Mouse (Mus musculus) left cerebral cortex, postnatal 36 days (tissue): ENCODE results near the gene Nhej1. TPM values are rescaled to one million over a fixed set of nuclear protein-coding genes. Genes with fewer than 3 reads are reported as not detected.

Experiments used
- DNase-seq, 2 experiments: peaks; one replicate each; pipeline ENCODE4 v3.0.0; 2021 to 2022; ENCODE audit warnings: low spot score in 2 of 2, mixed read lengths in 1 of 2
- intact Hi-C: fragments of 180-260 bp; cut with DNase I; formaldehyde crosslinking; loops from one replicate; pipeline ENCODE4 v1.15.1; 2025
- total RNA-seq, 2 experiments: library from RNA; stranded (reverse); gene quantifications; 2 replicates each; pipeline ENCODE4 v1.2.3; 2021

Gene Nhej1
- total RNA-seq, 2 experiments from 2014 or later, result 1.7 to 3.4 TPM

- intact Hi-C loops, result no loop called here
- no peak for DNase-seq
Measured at GRCm38 (mm10) chr1:75133421-75134207, 8.6 kb upstream of the Nhej1 start, which contains the start of gene Slc23a3. Gene Slc23a3, minus strand, starts transcription at chr1:75133890.

- DNase-seq, result no peak
- intact Hi-C loops, result no loop called here
Measured at GRCm38 (mm10) chr1:75128641-75129040, 3.6 kb upstream of the Nhej1 start.

DNA sequence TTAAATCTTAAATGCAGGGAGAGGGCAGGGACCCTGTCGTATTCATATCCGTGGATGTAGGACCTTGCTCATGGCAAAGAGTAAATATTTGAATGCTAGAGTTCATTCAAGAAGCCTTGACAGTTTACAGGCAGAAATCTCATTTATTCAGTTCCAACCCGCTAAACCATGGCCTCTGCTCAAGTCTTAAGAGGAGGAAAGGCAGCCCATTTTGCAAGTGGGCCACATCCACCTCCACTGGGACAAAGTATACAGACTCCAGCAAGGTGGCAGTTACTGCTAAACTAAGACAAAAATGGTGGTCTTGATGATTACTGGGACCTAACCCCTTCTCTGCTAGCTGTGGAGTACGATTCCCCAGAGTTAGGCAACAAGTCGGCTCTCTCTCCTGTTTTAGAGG, 418 bp upstream of the Nhej1 start:
- intact Hi-C loops, result no loop called here
- DNase-seq, result no peak

GRCm38 (mm10) chr1:75122211-75122610, 2.8 kb downstream of the Nhej1 start:
- DNase-seq, result no peak
- intact Hi-C loops, result no loop called here

DNA sequence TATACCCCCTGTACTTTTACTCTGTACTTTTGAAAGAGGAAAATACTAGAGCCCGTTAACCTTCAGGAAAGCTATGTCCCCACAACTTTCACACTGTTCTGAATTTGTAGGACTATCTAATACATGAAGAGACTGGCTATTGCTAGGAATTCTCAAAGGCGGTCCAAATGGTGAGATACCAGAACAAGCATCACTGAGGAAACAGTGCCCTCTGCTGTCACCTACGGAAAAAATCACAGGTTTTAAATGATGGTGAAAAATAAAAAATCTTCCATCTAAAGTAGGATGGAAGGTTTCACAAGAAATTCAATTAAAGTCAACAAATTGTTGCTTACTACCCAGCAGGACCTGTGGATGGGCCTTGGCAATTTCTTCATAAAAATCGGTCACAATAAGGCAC, 72.9 kb downstream of the Nhej1 start:
- DNase-seq, result peak in 1 of 2 experiments; percentile 11
- intact Hi-C loops, result no loop called here

GRCm38 (mm10) chr1:75051428-75051827, 73.6 kb downstream of the Nhej1 start:
- intact Hi-C loops, result no loop called here

GRCm38 (mm10) chr1:75048571-75048970, 76.4 kb downstream of the Nhej1 start:
- intact Hi-C loops, result no loop called here
- no peak for DNase-seq

More at GRCm38 (mm10) chr1:75051428-75051827, 73.6 kb downstream of the Nhej1 start:
- no peak for DNase-seq

GRCm38 (mm10) chr1:75048041-75048440, 77.0 kb downstream of the Nhej1 start:
- intact Hi-C loops, result no loop called here
- DNase-seq, result no peak

- intact Hi-C loops, result no loop called here
- DNase-seq, result no peak
Measured at GRCm38 (mm10) chr1:75040429-75040828, 84.6 kb downstream of the Nhej1 start.

- DNase-seq, result no peak
- intact Hi-C loops, result no loop called here
Measured at GRCm38 (mm10) chr1:75032041-75032440, 93.0 kb downstream of the Nhej1 start.

DNA sequence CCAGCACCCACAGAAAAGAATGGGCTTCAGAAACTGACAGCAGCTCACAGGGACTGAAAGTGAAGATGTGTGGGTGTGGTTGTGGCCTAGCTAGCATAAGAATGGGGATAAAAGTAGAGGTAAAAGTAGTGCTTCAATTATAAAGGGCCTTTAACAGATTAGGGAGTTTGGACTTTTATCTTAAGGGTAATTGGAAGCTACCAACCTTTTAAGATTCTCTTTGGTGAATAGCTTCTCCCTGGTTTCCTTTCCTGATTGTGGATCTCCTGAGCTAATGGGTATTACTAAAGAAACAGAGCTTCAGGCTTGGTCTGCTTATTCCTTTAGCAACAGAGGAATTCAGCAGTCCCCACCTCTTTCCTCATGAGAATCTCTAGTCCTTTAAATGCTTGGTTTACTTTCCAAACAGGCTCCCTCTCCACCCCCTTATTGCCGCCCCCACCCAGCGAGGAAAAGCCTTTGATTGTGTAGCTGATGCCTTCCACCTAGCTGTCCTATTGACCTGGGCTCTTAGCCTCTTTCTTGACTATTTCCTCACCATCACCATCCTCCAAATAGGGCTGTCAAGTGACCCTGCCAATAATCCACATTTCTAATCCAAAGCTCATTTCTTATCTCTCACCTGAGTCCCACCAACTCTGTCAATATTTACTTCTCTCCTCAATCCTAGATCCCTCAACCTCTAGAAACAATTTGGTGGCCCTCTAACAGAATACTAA, 97.8 kb downstream of the Nhej1 start:
- intact Hi-C loops, result no loop called here
- no peak for DNase-seq

DNA sequence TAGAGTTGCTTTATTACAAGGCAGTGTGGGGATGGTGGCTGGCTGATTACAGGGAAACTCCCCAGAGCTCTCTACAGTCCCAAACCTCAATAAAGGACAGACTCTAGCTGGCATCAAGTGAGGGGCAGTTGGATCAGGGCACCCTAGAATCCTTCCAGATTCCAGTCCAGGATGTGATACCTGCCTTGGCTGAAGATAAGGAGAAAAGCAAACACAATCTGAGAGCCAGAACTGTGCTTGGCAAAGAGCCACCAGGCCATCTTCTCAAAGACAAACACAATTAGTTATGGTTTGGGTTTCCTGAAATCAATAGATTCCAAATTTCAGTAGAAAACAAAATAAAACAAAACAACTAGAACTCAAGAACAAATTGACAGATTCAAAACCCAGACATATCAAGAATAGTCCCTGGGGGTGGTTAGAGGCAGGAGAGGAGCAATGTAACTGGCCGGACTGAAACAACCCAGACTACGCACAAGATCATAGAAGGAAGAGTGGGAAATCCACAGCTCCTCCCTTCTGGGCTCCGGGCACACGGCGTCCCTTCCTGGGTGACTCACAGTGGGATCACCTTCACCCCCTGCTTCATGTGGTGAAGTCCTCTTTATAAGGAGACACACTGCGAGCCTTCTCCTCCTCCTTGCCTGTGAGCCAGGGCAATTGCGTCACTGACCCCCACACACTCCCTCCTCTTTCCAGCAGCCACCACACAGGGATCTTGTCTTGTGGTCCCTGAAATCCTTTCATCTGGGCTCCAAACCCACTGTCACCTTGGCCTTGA, 100.4 kb downstream of the Nhej1 start:
- intact Hi-C loops, result no loop called here

GRCm38 (mm10) chr1:75022216-75022615, 102.8 kb downstream of the Nhej1 start:
- intact Hi-C loops, result no loop called here
- no peak for DNase-seq

More for the DNA sequence above, 100.4 kb downstream of the Nhej1 start:
- no peak for DNase-seq

- peak; percentile 71 to 83 for DNase-seq
- intact Hi-C loops, result loop anchor here (2.0 to 5.0 kb wide), 3 partner anchors 55 to 134 kb away; no protein-coding TSS in a partner anchor
Measured at GRCm38 (mm10) chr1:75016846-75017245, 108.2 kb downstream of the Nhej1 start.

DNA sequence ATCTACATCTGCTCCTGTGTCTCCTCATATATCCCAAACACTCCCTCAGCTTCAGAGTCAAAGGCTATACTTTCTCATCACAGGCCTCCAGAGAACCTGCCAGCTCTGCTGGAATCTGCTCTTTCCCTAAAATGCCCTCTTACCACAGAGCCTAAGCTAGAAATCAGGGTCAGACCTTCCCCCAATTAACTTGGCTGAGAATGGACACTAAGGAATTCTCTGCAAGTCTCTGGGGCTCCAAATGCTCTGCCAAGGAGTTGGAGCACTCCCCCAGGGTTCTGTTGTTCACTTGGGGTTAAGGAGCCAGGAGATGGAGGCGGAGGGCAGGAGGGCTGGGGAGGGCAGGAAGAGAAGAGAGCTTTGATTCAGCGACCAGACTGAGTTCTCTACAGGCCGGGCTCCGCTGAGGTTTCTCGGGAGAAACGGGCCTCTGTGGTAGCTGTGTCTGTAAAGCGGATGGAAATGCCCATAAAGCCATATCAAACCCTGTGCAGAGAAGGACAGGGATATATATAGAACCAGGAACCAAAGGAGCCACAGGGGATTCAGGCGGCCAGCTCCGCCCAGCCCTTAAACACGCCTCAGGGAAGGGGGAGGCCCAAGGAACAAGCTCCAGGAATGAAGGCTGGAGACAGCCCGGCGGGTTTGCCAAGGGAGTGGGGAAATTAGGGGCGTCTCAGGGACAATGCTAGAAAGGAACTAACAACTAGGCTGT, 109.3 kb downstream of the Nhej1 start:
- intact Hi-C loops, result loop anchor here (2.0 to 5.0 kb wide), 3 partner anchors 53 to 133 kb away; no protein-coding TSS in a partner anchor
- no peak for DNase-seq

DNA sequence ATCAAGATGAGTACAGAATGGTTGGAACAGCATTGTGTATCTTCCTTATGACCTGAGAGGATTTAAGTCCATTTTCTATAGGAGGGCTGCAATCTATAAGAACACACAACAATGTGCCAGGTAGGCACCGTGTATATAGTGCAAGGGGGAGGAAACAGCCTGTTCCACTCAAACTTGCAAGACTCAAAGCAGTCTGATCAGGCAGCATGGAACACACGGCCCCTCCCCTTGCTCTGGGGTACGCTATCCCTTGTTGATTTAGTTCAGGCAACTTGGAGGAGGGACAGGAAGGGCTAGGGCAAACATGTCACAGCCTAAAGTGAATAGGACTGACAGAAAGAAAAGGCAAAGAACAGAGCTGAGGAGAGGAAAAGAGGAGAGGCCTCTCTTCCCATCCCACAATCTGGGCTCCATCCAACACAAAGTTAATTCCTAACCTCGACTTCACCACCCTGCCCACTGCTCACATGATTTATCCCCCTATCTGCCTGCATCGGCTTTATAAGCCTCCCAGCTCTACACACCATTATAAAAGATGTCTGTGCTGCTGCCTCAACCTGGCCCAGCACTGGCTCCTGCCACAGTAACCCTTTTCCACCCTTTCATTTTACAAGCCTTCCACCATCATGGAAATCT, 110.7 kb downstream of the Nhej1 start:
- intact Hi-C loops, result no loop called here
- no peak for DNase-seq

DNA sequence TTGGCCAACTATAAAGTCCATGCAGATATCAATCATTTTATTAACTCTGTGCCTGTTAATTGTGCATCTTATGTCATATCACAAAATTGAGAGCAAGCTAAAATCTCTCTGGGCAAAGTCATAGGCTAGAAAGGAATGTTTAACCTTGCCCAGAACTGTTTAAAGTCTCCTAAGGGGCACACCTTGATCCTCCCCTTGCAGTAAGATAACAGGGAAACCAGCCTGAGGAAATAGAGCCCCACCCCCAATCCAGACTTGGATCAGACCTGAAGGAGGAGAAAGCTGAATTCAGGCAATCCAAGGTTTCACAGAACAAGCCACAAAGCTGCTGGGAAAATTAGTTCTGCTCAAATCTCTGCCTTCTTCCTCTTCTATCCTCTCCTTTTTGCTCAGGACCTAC, 114.2 kb downstream of the Nhej1 start:
- no peak for DNase-seq
- intact Hi-C loops, result no loop called here

DNA sequence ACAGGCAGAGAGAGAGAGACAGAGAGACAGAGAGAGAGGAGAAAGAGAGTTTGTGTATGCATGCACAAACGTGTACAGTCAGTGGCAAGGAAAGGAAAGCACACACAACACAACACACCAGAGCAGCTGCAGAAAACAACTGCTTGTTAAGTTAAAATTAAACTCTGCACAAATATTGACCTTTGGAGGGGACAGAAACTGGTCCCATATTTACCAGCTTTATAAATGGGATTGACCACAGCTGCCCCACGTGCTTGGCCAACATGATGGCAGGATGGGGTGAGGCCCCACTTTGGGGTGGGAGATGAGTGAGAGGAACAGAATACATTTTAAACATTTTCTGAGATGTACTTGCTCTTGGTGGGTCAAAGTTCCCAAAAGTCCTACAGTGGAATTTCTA, 114.8 kb downstream of the Nhej1 start:
- no peak for DNase-seq
- intact Hi-C loops, result no loop called here

DNA sequence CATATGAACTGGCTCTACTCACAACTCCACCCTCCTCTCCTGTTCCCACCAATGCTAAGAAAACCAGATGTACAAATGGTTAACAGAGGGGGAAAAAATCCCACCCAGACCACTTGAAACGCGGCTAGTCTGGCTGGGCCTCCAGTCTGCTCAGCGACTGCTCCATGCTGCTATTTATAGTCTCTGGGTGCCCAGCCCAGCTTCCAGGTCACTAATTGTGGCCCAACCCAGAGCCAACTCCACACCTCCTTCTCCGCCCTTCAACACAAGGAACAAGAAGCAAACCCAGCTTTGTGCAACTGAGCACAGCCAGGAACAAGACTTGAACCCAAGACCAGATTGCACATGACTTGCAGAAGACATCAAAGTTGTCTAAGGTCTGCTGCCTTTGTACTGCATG, 119.0 kb downstream of the Nhej1 start:
- intact Hi-C loops, result no loop called here

More for the DNA sequence above, 119.0 kb downstream of the Nhej1 start:
- no peak for DNase-seq
